Mouse (Mus musculus): ENCODE measurements around the gene Fkbp4. TPM values are rescaled to one million over a fixed set of nuclear protein-coding genes. Genes with fewer than 3 reads are reported as not detected.
A peak's percentile ranks its signal among the peaks of the same experiment; 100 is the strongest.

Gene Fkbp4
- polyA plus RNA-seq, 1 experiment from 2014 or later = 436 TPM

DNA sequence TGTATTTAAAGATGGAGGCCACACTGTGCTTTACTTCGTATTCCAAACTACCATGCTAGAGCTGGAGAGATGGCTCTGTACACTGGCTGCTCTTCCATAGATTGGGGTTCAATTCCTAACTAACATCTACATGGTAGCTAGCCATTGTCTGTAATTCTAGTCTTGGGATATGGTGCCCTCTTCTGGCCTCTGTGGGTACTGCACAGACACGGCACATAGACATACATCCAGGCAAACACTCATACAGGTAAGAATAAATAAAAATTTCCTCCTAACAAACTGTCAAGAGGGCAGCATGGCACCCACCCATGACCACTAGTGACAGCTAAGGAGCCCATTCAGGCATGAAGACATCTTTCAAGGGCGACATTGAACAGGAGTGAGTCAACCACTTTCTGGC, 27.4 kb downstream of the Fkbp4 start:
- ATAC-seq (replicated peaks) = peak; percentile 44; the same call in 1 of the 2 replicates
- Histone ChIP-seq H3K36me3 (peaks cover 51% of the 10 kb centered on the region), H3K4me1 (no peaks in the 10 kb centered on the region), H3K9me3 (no peaks in the 10 kb centered on the region), H3K27me3 (no peaks in the 10 kb centered on the region), H3K4me3 (no peak overlapping the region), H3K27ac (replicated peaks) (no peak overlapping the region), H3K9ac (replicated peaks) (no peak overlapping the region), H3K4me2 (replicated peaks) (no peak overlapping the region)
- 14% methylated on average over 3 of the region's 3 CpGs for WGBS

DNA sequence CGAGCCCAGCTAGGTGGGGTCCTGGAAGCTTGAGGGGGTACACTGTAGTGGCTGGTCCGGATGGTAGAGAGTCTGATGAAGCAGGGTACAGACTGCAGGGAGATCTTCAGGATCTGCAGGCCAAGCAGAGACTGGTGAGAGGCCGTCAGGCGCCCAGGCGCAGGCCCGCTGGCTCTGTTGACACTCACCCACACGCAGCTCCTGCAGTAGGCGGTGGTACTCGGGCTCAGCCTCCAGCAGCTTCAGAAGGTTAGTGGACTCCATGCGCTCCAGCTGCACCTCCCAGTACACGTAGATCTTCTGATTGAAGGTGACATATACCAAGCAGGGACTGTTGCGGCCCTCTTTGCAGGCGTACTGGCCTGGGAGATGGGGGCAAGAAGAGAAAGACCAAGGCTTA, 28.2 kb downstream of the Fkbp4 start:
- Histone ChIP-seq H3K4me3 (no peak overlapping the region), H3K4me2 (replicated peaks) (no peak overlapping the region), H3K4me1 (no peaks in the 10 kb centered on the region), H3K27ac (replicated peaks) (no peak overlapping the region), H3K27me3 (no peaks in the 10 kb centered on the region), H3K9me3 (no peaks in the 10 kb centered on the region), H3K9ac (replicated peaks) (no peak overlapping the region), H3K36me3 (peaks cover 54% of the 10 kb centered on the region)
- no peak for ATAC-seq (replicated peaks)
- WGBS = 94% methylated on average over 13 of the region's 13 CpGs

DNA sequence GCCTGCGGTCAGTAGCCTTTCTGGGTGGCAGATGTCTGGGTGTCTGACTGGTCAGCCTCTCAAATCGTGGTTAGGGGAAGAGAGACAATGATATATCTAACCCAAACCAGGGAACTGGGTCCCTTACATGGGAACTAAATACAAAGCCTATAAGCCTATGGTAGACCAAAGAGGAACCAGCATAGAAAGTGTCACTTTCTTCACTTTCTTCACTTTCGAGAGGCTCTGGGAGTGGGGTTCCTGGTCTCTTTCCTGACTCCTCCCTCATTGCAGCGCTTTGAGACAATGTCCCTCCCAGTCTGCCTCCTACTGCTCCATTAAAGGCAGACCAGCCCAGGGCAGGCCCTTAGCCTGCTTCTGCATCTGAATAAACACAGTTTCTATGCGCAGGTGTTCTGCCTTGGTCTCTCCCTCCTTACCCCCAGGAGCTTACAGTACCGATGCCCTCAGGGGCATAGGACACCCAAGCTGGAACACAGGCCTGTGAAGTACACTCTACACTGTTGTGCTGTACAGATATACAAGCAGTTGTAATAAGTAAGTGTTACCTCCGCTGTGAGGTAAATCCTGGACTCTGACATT, 29.8 kb downstream of the Fkbp4 start:
- no peak for ATAC-seq (replicated peaks)
- H3K4me3 ChIP-seq = no peak overlapping the region
- 87% methylated on average over 7 of the region's 7 CpGs for WGBS
- H3K36me3 ChIP-seq = peaks cover 54% of the 10 kb centered on the region
- no peak overlapping the region for H3K27ac ChIP-seq (replicated peaks)
- H3K9me3 ChIP-seq = no peaks in the 10 kb centered on the region
- no peak overlapping the region for H3K4me2 ChIP-seq (replicated peaks)
- H3K9ac ChIP-seq (replicated peaks) = no peak overlapping the region
- no peaks in the 10 kb centered on the region for H3K4me1 ChIP-seq
- no peaks in the 10 kb centered on the region for H3K27me3 ChIP-seq

DNA sequence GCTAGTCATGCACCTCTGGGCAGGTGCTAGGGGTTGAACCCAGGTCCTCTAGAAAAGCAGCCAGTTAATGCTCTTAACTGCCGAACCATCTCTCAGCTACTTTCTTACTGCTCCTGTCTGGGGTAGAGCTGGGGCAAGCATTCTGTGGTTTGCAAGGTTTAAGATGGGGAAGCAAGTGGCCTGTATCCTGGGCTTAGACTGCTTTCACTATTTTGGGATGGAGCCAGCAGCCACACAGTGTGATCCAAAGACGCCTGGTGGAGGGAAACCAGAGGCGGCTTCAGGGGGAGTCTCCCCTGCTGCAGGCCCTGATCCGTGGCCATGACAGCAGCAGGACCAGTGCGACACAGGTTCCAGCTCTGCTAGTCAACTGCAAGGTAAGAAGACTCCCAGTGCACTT, 33.8 kb downstream of the Fkbp4 start:
- Histone ChIP-seq H3K27ac (replicated peaks) (no peak overlapping the region), H3K4me1 (peaks cover 5% of the 10 kb centered on the region), H3K27me3 (no peaks in the 10 kb centered on the region), H3K9ac (replicated peaks) (no peak overlapping the region), H3K9me3 (no peaks in the 10 kb centered on the region), H3K4me3 (no peak overlapping the region), H3K4me2 (replicated peaks) (no peak overlapping the region), H3K36me3 (peaks cover 27% of the 10 kb centered on the region)
- 70% methylated on average over 5 of the region's 5 CpGs for WGBS
- no peak for ATAC-seq (replicated peaks)

DNA sequence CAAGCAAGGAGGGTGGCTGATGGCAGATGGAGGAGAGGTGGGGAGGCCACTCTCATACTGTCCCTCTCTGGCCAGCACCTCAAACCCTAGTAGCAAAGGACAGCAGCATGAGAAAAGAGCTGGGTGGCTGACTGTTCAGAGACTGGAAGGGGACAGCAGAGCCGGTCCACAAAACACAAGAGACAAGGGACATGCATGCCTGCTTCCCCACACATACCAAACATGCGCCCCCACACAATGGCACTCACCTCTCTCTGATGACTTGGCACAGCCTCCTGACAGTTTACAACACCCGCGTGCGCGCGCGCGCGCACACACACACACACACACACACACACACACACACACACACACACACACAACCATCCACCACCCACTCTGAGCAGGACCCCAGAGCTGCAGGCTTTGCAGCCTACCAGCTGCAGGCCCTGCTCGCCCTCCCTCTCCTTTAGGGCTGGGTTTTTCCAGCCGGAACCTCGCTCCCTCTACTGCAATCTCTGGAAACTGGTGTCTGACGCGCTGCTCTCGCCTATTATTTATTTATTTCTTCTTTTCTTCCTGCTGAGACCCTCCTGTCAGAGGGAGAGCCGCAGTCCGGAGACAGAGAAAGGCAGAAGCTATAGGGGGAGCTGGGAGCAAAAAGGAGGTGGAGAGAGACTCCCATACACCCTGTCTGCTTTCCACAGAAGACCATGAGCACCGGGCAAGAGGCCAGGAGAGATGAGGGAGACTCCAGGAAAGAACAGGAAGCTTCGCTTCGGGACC, 38.9 kb downstream of the Fkbp4 start:
- peak overlapping the region; percentile 22; the same call in 1 of the 2 replicates for H3K9ac ChIP-seq (replicated peaks)
- no peaks in the 10 kb centered on the region for H3K36me3 ChIP-seq
- peak overlapping the region; percentile 50 for H3K27ac ChIP-seq (replicated peaks)
- 33% methylated on average over 17 of the region's 21 CpGs for whole genome bisulfite sequencing
- peak; percentile 83 for ATAC-seq (replicated peaks)
- H3K4me3 ChIP-seq = peak overlapping the region; percentile 23
- no peaks in the 10 kb centered on the region for H3K27me3 ChIP-seq
- H3K9me3 ChIP-seq = no peaks in the 10 kb centered on the region
- H3K4me1 ChIP-seq = peaks cover 10% of the 10 kb centered on the region
- peak overlapping the region; percentile 36 for H3K4me2 ChIP-seq (replicated peaks)

GRCm38 (mm10) chr6:128398996-128399395, 39.5 kb downstream of the Fkbp4 start, which contains the start of gene Nrip2:
TSS of gene Nrip2 (plus strand) at chr6:128399296.
- Histone ChIP-seq H3K4me3 (peak within 1 kb of the TSS; percentile 23), H3K27ac (replicated peaks) (peak within 1 kb of the TSS; percentile 50), H3K4me2 (replicated peaks) (peak within 1 kb of the TSS; percentile 36), H3K36me3 (no peaks in the 10 kb centered on the region), H3K27me3 (no peaks in the 10 kb centered on the region), H3K4me1 (peaks cover 10% of the 10 kb centered on the region), H3K9me3 (no peaks in the 10 kb centered on the region), H3K9ac (replicated peaks) (peak within 1 kb of the TSS; percentile 22; the same call in 1 of the 2 replicates)
- 81% methylated on average over 3 of the region's 3 CpGs for WGBS
- ATAC-seq (replicated peaks) = no peak

DNA sequence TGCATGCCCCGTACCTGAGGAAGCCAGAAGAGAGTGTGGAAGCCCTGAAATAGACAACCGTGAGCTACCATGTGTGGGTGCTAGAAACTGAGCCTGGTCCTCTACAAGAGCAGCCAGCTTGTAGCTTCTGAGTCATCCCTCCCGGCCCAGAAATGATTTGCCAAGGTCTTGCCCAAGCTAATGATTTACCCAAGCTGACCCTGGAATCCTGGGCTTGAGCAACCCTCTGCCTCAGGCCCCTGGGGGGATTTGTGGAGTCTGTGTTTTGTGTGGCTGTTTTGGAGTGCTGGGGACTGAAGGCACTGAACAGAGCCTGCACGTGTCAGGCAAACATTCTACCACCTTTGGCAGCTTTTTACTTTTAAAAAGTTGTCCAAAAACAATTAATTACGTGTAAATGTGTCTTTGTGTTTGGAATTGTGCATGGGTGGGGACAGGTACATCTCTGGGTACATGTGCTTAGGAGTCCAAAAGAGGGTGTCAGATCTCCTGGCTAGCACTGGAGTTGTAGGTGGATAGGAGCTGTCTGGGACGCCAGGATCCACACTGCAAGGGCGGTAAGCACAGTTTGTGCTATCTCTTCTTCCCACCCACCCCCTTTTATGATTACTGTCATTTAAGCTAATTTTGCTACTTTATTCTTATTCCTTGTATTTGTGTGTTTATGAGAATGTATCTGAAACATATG, 40.8 kb downstream of the Fkbp4 start:
- WGBS = 85% methylated on average over 7 of the region's 7 CpGs
- no peaks in the 10 kb centered on the region for H3K36me3 ChIP-seq
- H3K9ac ChIP-seq (replicated peaks) = no peak overlapping the region
- no peaks in the 10 kb centered on the region for H3K9me3 ChIP-seq
- H3K27me3 ChIP-seq = no peaks in the 10 kb centered on the region
- no peak overlapping the region for H3K4me3 ChIP-seq
- H3K4me2 ChIP-seq (replicated peaks) = no peak overlapping the region
- no peak overlapping the region for H3K27ac ChIP-seq (replicated peaks)
- no peak for ATAC-seq (replicated peaks)
- peaks cover 10% of the 10 kb centered on the region for H3K4me1 ChIP-seq

GRCm38 (mm10) chr6:128390683-128391082, 47.8 kb downstream of the Fkbp4 start:
- H3K36me3 ChIP-seq = no peaks in the 10 kb centered on the region
- H3K9me3 ChIP-seq = no peaks in the 10 kb centered on the region
- ATAC-seq (replicated peaks) = no peak
- no peaks in the 10 kb centered on the region for H3K27me3 ChIP-seq
- no peak overlapping the region for H3K9ac ChIP-seq (replicated peaks)
- no peak overlapping the region for H3K4me2 ChIP-seq (replicated peaks)
- 55% methylated on average over 1 of the region's 1 CpGs for WGBS
- H3K4me3 ChIP-seq = no peak overlapping the region
- H3K4me1 ChIP-seq = no peaks in the 10 kb centered on the region
- H3K27ac ChIP-seq (replicated peaks) = no peak overlapping the region

- H3K27ac ChIP-seq (replicated peaks) = no peak overlapping the region
- H3K9ac ChIP-seq (replicated peaks) = no peak overlapping the region
- no peak for ATAC-seq (replicated peaks)
- no peaks in the 10 kb centered on the region for H3K9me3 ChIP-seq
- H3K4me2 ChIP-seq (replicated peaks) = no peak overlapping the region
- 96% methylated on average over 1 of the region's 1 CpGs for WGBS
- H3K4me1 ChIP-seq = no peaks in the 10 kb centered on the region
- no peaks in the 10 kb centered on the region for H3K27me3 ChIP-seq
- H3K4me3 ChIP-seq = no peak overlapping the region
- H3K36me3 ChIP-seq = no peaks in the 10 kb centered on the region
Measured at GRCm38 (mm10) chr6:128389185-128389584, 49.3 kb downstream of the Fkbp4 start.

- Histone ChIP-seq H3K27me3 (no peaks in the 10 kb centered on the region), H3K27ac (replicated peaks) (no peak overlapping the region), H3K4me2 (replicated peaks) (no peak overlapping the region), H3K9me3 (no peaks in the 10 kb centered on the region), H3K4me1 (no peaks in the 10 kb centered on the region), H3K36me3 (no peaks in the 10 kb centered on the region), H3K4me3 (no peak overlapping the region), H3K9ac (replicated peaks) (no peak overlapping the region)
- no peak for ATAC-seq (replicated peaks)
- 80% methylated on average over 1 of the region's 1 CpGs for WGBS
Measured at GRCm38 (mm10) chr6:128385026-128385425, 53.5 kb downstream of the Fkbp4 start.

- no peak for ATAC-seq (replicated peaks)
Measured at GRCm38 (mm10) chr6:128383752-128384151, 54.7 kb downstream of the Fkbp4 start.

DNA sequence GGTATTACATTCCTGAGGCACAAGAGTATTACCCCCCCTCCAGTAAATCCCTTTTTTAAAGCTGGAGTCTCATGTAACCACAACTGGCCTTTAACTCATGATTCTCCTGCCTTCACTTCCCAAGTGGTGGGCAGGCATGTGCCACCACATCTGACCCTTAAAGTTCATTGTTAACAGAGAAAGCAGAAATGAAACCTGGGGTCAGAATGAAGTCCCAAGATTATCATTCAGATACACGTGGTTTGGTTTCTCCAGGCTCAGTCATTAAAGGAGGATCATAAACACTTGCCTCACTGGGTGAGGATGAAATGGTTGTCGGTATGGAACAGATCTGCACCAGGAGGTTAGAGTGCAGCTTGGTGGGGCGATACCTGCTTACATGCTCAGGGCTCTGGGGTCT, 57.2 kb downstream of the Fkbp4 start:
- Histone ChIP-seq H3K4me3 (no peak overlapping the region), H3K27me3 (no peaks in the 10 kb centered on the region), H3K27ac (replicated peaks) (no peak overlapping the region), H3K9me3 (no peaks in the 10 kb centered on the region), H3K36me3 (no peaks in the 10 kb centered on the region), H3K9ac (replicated peaks) (no peak overlapping the region), H3K4me2 (replicated peaks) (no peak overlapping the region), H3K4me1 (no peaks in the 10 kb centered on the region)
- WGBS = 83% methylated on average over 3 of the region's 3 CpGs
- no peak for ATAC-seq (replicated peaks)

More at GRCm38 (mm10) chr6:128383752-128384151, 54.7 kb downstream of the Fkbp4 start:
- H3K27ac ChIP-seq (replicated peaks) = no peak overlapping the region
- no peak overlapping the region for H3K4me2 ChIP-seq (replicated peaks)
- no peaks in the 10 kb centered on the region for H3K36me3 ChIP-seq
- H3K27me3 ChIP-seq = no peaks in the 10 kb centered on the region
- H3K9ac ChIP-seq (replicated peaks) = no peak overlapping the region
- no peak overlapping the region for H3K4me3 ChIP-seq
- H3K4me1 ChIP-seq = no peaks in the 10 kb centered on the region
- 79% methylated on average over 7 of the region's 7 CpGs for WGBS
- H3K9me3 ChIP-seq = no peaks in the 10 kb centered on the region
